Mouse (Mus musculus): ENCODE results near the gene Tpd52l1.
"Not testable (repeated sequence)": the region's sequence is repeated elsewhere in the genome, so short reads cannot be mapped to it uniquely, and the experiment has no call there.

Gene Tpd52l1

GRCm38 (mm10) chr10:31445291-31446124, at the start of gene Tpd52l1:
Gene Tpd52l1 (minus strand): TSS chr10:31445958.
- peak; percentile 51 for DNase-seq (ENCODE audit: low read depth)

GRCm38 (mm10) chr10:31494296-31494695, 48.5 kb upstream of the Tpd52l1 start:
- DNase-seq (ENCODE audit: low read depth) = no peak

GRCm38 (mm10) chr10:31467043-31467898, 21.5 kb upstream of the Tpd52l1 start:
- no peak for DNase-seq (ENCODE audit: low read depth)

- DNase-seq (ENCODE audit: low read depth) = no peak
These were observed 20.2 kb upstream of the Tpd52l1 start for GRCm38 (mm10) chr10:31465840-31466541.

GRCm38 (mm10) chr10:31465424-31465823, 19.7 kb upstream of the Tpd52l1 start:
- DNase-seq (ENCODE audit: low read depth) = no peak

- DNase-seq (ENCODE audit: low read depth) = no peak
These were observed 17.3 kb upstream of the Tpd52l1 start for GRCm38 (mm10) chr10:31463044-31463443.

- DNase-seq (ENCODE audit: low read depth) = no peak
These were observed 11.0 kb upstream of the Tpd52l1 start for GRCm38 (mm10) chr10:31456806-31457205.

- DNase-seq (ENCODE audit: low read depth) = no peak
These were observed 1.3 kb upstream of the Tpd52l1 start for GRCm38 (mm10) chr10:31447083-31447482.

- no peak for DNase-seq (ENCODE audit: low read depth)
These were observed 1.6 kb downstream of the Tpd52l1 start for GRCm38 (mm10) chr10:31444206-31444605.

- no peak for DNase-seq (ENCODE audit: low read depth)
These were observed 4.3 kb downstream of the Tpd52l1 start for GRCm38 (mm10) chr10:31441491-31441890.

- DNase-seq (ENCODE audit: low read depth) = no peak
These were observed 9.7 kb downstream of the Tpd52l1 start for GRCm38 (mm10) chr10:31436047-31436446.

GRCm38 (mm10) chr10:31417956-31418355, 27.8 kb downstream of the Tpd52l1 start:
- DNase-seq (ENCODE audit: low read depth) = no peak

GRCm38 (mm10) chr10:31392990-31393389, 52.8 kb downstream of the Tpd52l1 start:
- DNase-seq (ENCODE audit: low read depth) = no peak

- no peak for DNase-seq (ENCODE audit: low read depth)
These were observed 54.9 kb downstream of the Tpd52l1 start for GRCm38 (mm10) chr10:31390777-31391395.

GRCm38 (mm10) chr10:31388566-31388965, 57.2 kb downstream of the Tpd52l1 start:
- DNase-seq (ENCODE audit: low read depth) = peak; percentile 48

- not testable (repeated sequence) for DNase-seq (ENCODE audit: low read depth)
These were observed 75.6 kb downstream of the Tpd52l1 start for GRCm38 (mm10) chr10:31370200-31370599.

GRCm38 (mm10) chr10:31359749-31360148, 86.0 kb downstream of the Tpd52l1 start:
- no peak for DNase-seq (ENCODE audit: low read depth)

- DNase-seq (ENCODE audit: low read depth) = no peak
These were observed 90.8 kb downstream of the Tpd52l1 start for GRCm38 (mm10) chr10:31354886-31355461.

- DNase-seq (ENCODE audit: low read depth) = no peak
These were observed 91.6 kb downstream of the Tpd52l1 start for GRCm38 (mm10) chr10:31354141-31354540.

GRCm38 (mm10) chr10:31352845-31353427, 92.8 kb downstream of the Tpd52l1 start:
- no peak for DNase-seq (ENCODE audit: low read depth)

- DNase-seq (ENCODE audit: low read depth) = no peak
These were observed 94.7 kb downstream of the Tpd52l1 start for GRCm38 (mm10) chr10:31351056-31351455.
